Mouse (Mus musculus) heart, postnatal 0 days (tissue): ENCODE results near the gene Anks1b.

Source experiments
- CTCF ChIP-seq: IDR thresholded peaks from 2 replicates; pipeline ENCODE4 v1.5.1; 2016; ENCODE audit warnings: antibody characterized with exemption, control low read depth, low read depth
- EP300 ChIP-seq: IDR thresholded peaks from 2 replicates; pipeline ENCODE4 v1.6.1; 2016; ENCODE audit warnings: antibody characterized with exemption, low read depth

DNA sequence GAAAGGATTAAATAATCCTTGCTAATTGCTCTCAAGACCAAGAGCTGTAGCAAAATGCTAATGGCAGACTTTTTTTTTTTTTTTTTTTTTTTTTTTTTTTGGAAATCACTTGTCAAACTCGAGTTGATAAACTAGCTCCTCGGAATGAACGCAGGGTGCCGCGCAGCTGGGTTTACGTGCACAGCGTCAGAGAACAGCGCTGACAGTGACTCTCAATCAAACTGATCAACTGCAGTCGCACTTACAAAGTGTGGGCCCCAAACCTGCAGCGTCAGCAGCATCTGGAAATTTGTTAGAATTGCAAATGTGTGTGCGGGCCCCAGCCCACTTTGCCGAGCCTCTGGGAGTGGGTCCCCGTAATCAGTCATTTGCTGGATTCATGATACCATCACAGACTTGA, 1061.4 kb downstream of the Anks1b start:
- no peak for TF ChIP-seq CTCF
- TF ChIP-seq EP300, result no peak
